Mouse (Mus musculus) adrenal gland, postnatal 36 days (tissue): ENCODE measurements around the gene Slc35e4. TPM values are rescaled to one million over a fixed set of nuclear protein-coding genes. Genes with fewer than 3 reads are reported as not detected.
"Not testable (repeated sequence)": the region's sequence is repeated elsewhere in the genome, so short reads cannot be mapped to it uniquely, and the experiment has no call there.

ENCODE experiments used
- DNase-seq, 2 experiments: peaks; one replicate each; pipeline ENCODE4 v3.0.0; 2021; ENCODE audit warnings: mixed read lengths in 1 of 2
- long read RNA-seq, 2 experiments: library from polyadenylated mRNA; stranded (forward); transcript quantifications; one replicate each; pipeline ENCODE4 v2.0.0; 2021; ENCODE audit warnings: borderline sequencing depth in 2 of 2
- total RNA-seq, 2 experiments: library from RNA; stranded (reverse); gene quantifications; 2 replicates each; pipeline ENCODE4 v1.2.3; 2021

Slc35e4 gene
- total RNA-seq, result 1 to 10 TPM; 5.5 to 7.2 TPM
- long read RNA-seq, experiment 1, transcript Slc35e4-201 (2 exons, 3,059 nt), result major isoform, 23 of 24 reads
- long read RNA-seq, experiment 1, partial matches to known transcripts, result 0 of 24 reads
- long read RNA-seq, experiment 1, other reads (novel, unspliced or antisense), result 1 of 24 reads
- long read RNA-seq, experiment 2, transcript Slc35e4-201 (2 exons, 3,059 nt), result major isoform, 16 of 17 reads
- long read RNA-seq, experiment 2, partial matches to known transcripts, result 0 of 17 reads
- long read RNA-seq, experiment 2, other reads (novel, unspliced or antisense), result 1 of 17 reads

- peak; percentile 87 to 93 for DNase-seq
Measured at GRCm38 (mm10) chr11:3914109-3914840, at the start of gene Slc35e4. Slc35e4 (minus strand) TSS chr11:3914664.

- DNase-seq, result peak; percentile 80 to 88
Measured at GRCm38 (mm10) chr11:3963610-3964415, 49.3 kb upstream of the Slc35e4 start, which contains the start of gene Pes1. Pes1 (plus strand) TSS chr11:3963975.

GRCm38 (mm10) chr11:3963155-3963554 is 48.7 kb upstream of the Slc35e4 start:
- DNase-seq, result peak in 1 of 2 experiments; percentile 9

- no peak for DNase-seq
Measured at GRCm38 (mm10) chr11:3961761-3962160, 47.3 kb upstream of the Slc35e4 start.

GRCm38 (mm10) chr11:3960901-3961300 is 46.4 kb upstream of the Slc35e4 start:
- no peak for DNase-seq

- DNase-seq, result not testable (repeated sequence)
Measured at GRCm38 (mm10) chr11:3955371-3955770, 40.9 kb upstream of the Slc35e4 start.

GRCm38 (mm10) chr11:3954876-3955275 is 40.4 kb upstream of the Slc35e4 start:
- DNase-seq, result not testable (repeated sequence)

GRCm38 (mm10) chr11:3946386-3946785 is 31.9 kb upstream of the Slc35e4 start:
- DNase-seq, result no peak

- DNase-seq, result no peak
Measured at GRCm38 (mm10) chr11:3941371-3941770, 26.9 kb upstream of the Slc35e4 start.

GRCm38 (mm10) chr11:3937321-3937874 is 22.9 kb upstream of the Slc35e4 start:
- DNase-seq, result no peak

GRCm38 (mm10) chr11:3936318-3936717 is 21.9 kb upstream of the Slc35e4 start:
- DNase-seq, result no peak

- DNase-seq, result no peak
Measured at GRCm38 (mm10) chr11:3935135-3935534, 20.7 kb upstream of the Slc35e4 start.

- no peak for DNase-seq
Measured at GRCm38 (mm10) chr11:3933756-3934285, 19.4 kb upstream of the Slc35e4 start.

- DNase-seq, result peak; percentile 92 to 95
Measured at GRCm38 (mm10) chr11:3931511-3932211, 17.2 kb upstream of the Slc35e4 start, which contains the start of gene Tcn2. Tcn2 (minus strand) TSS chr11:3932159.

GRCm38 (mm10) chr11:3930931-3931330 is 16.5 kb upstream of the Slc35e4 start:
- DNase-seq, result no peak

- DNase-seq, result no peak
Measured at GRCm38 (mm10) chr11:3930019-3930418, 15.6 kb upstream of the Slc35e4 start.

GRCm38 (mm10) chr11:3925916-3926315 is 11.5 kb upstream of the Slc35e4 start:
- DNase-seq, result no peak

GRCm38 (mm10) chr11:3922731-3923130 is 8.3 kb upstream of the Slc35e4 start:
- DNase-seq, result no peak

GRCm38 (mm10) chr11:3922115-3922514 is 7.7 kb upstream of the Slc35e4 start:
- no peak for DNase-seq

- peak; percentile 59 to 76 for DNase-seq
Measured at GRCm38 (mm10) chr11:3921281-3921850, 6.9 kb upstream of the Slc35e4 start.

- peak; percentile 69 to 70 for DNase-seq
Measured at GRCm38 (mm10) chr11:3920476-3920875, 6.0 kb upstream of the Slc35e4 start.
